Mouse (Mus musculus): ENCODE measurements at regions not wholly inside any gene's neighbourhood (a gene's known extent, or its start where the extent isn't known, plus 50 kb on each side); places are given as distances from the start of the nearest gene placed in this dataset.

- TF ChIP-seq CTCF (IDR thresholded peaks at IDR 0.05; ENCODE audit: low read depth) (no peak), EP300 (optimal IDR thresholded peaks at IDR 0.05) (no peak)
These were observed 82.9 kb upstream of the Sstr4 start for GRCm38 (mm10) chr2:148312255-148312654.

Data from stomach, postnatal 0 days (tissue).